Mouse (Mus musculus): Measurements from ENCODE around the gene Adam11.
A peak's percentile ranks its signal among the peaks of the same experiment; 100 is the strongest.

Gene Adam11

GRCm38 (mm10) chr11:102779824-102780223 lies 18.6 kb downstream of the Adam11 start:
- DNase-seq: no peak

- peak; percentile 70 to 82 for DNase-seq
Measured at GRCm38 (mm10) chr11:102780271-102780985, 19.2 kb downstream of the Adam11 start.

GRCm38 (mm10) chr11:102780986-102781351 lies 19.7 kb downstream of the Adam11 start:
- no peak for DNase-seq

- no peak for DNase-seq
Measured at GRCm38 (mm10) chr11:102781523-102781922, 20.3 kb downstream of the Adam11 start.

GRCm38 (mm10) chr11:102783443-102783842 lies 22.2 kb downstream of the Adam11 start:
- DNase-seq: no peak

GRCm38 (mm10) chr11:102787688-102788177 lies 26.5 kb downstream of the Adam11 start:
- DNase-seq: no peak

GRCm38 (mm10) chr11:102791682-102792445 lies 30.6 kb downstream of the Adam11 start:
- DNase-seq: no peak

GRCm38 (mm10) chr11:102794157-102794556 lies 32.9 kb downstream of the Adam11 start:
- no peak for DNase-seq

GRCm38 (mm10) chr11:102803453-102803852 lies 42.2 kb downstream of the Adam11 start:
- DNase-seq: peak in 1 of 2 experiments; percentile 32

GRCm38 (mm10) chr11:102808246-102808645 lies 47.0 kb downstream of the Adam11 start:
- no peak for DNase-seq

GRCm38 (mm10) chr11:102810721-102811485 lies 49.7 kb downstream of the Adam11 start:
- DNase-seq: peak in 1 of 2 experiments; percentile 37

- DNase-seq: no peak
Measured at GRCm38 (mm10) chr11:102814881-102815280, 53.6 kb downstream of the Adam11 start.

- DNase-seq: peak; percentile 47 to 56
Measured at GRCm38 (mm10) chr11:102818121-102819020, 57.1 kb downstream of the Adam11 start.

- DNase-seq: peak; percentile 76 to 86
Measured at GRCm38 (mm10) chr11:102819021-102819782, 58.0 kb downstream of the Adam11 start, which contains the start of gene Gjc1. Gene Gjc1, minus strand, starts transcription at chr11:102819700.

- no peak for DNase-seq
Measured at GRCm38 (mm10) chr11:102819783-102820385, 58.6 kb downstream of the Adam11 start.

- DNase-seq: no peak
Measured at GRCm38 (mm10) chr11:102820432-102820831, 59.2 kb downstream of the Adam11 start.

GRCm38 (mm10) chr11:102821231-102821630 lies 60.0 kb downstream of the Adam11 start:
- DNase-seq: no peak

GRCm38 (mm10) chr11:102826476-102826875 lies 65.2 kb downstream of the Adam11 start:
- no peak for DNase-seq

- DNase-seq: no peak
Measured at GRCm38 (mm10) chr11:102827097-102827496, 65.9 kb downstream of the Adam11 start.
